Mouse (Mus musculus): ENCODE data around the gene Dennd4c. TPM values are rescaled to one million over a fixed set of nuclear protein-coding genes. Genes with fewer than 3 reads are reported as not detected.

Dennd4c gene
- polyA plus RNA-seq, 2 experiments: 2.1 to 2.7 TPM

- Histone ChIP-seq H3K36me3 (replicated peaks; ENCODE audit: control insufficient read depth, insufficient read depth, low read depth) (peaks cover 4% of the 10 kb centered on the region), H3K4me3 (ENCODE audit: insufficient read depth in 1 of 2, low read depth in 2 of 2, low read length in 2 of 2) (no peak overlapping the region), H3K4me2 (ENCODE audit: low read depth) (no peak overlapping the region), H3K27ac (no peak overlapping the region), H3K9me3 (ENCODE audit: control insufficient read depth, low read length) (no peaks in the 10 kb centered on the region), H3K9ac (replicated peaks) (no peak overlapping the region), H3K27me3 (ENCODE audit: control insufficient read depth, insufficient read depth, low read length) (no peaks in the 10 kb centered on the region), H3K4me1 (replicated peaks; ENCODE audit: control insufficient read depth in 2 of 2, insufficient read depth in 2 of 2, low read length in 1 of 2) (no peaks in the 10 kb centered on the region)
- TF ChIP-seq EP300 (IDR thresholded peaks at IDR 0.05; ENCODE audit: low read depth) (no peak), CTCF (IDR thresholded peaks at IDR 0.05; ENCODE audit: low read depth) (no peak)
- ATAC-seq (ENCODE audit: insufficient read depth) (no peak), DNase-seq (ENCODE audit: low read depth in 3 of 3, low spot score in 3 of 3) (no peak)
- 84% methylated on average over 9 of the region's 9 CpGs for WGBS (ENCODE audit: insufficient replicate concordance)
Observed at GRCm38 (mm10) chr4:86777587-86777986, 29.2 kb downstream of the Dennd4c start.

- Histone ChIP-seq H3K4me3 (ENCODE audit: insufficient read depth in 1 of 2, low read depth in 2 of 2, low read length in 2 of 2) (no peak overlapping the region), H3K27ac (no peak overlapping the region), H3K4me1 (replicated peaks; ENCODE audit: control insufficient read depth in 2 of 2, insufficient read depth in 2 of 2, low read length in 1 of 2) (no peaks in the 10 kb centered on the region), H3K4me2 (ENCODE audit: low read depth) (no peak overlapping the region), H3K9ac (replicated peaks) (no peak overlapping the region), H3K9me3 (ENCODE audit: control insufficient read depth, low read length) (no peaks in the 10 kb centered on the region), H3K27me3 (ENCODE audit: control insufficient read depth, insufficient read depth, low read length) (no peaks in the 10 kb centered on the region), H3K36me3 (replicated peaks; ENCODE audit: control insufficient read depth, insufficient read depth, low read depth) (peaks cover 2% of the 10 kb centered on the region)
- WGBS (ENCODE audit: insufficient replicate concordance): 65% methylated on average over 2 of the region's 2 CpGs
- DNase-seq (ENCODE audit: low read depth in 3 of 3, low spot score in 3 of 3) (no peak), ATAC-seq (ENCODE audit: insufficient read depth) (no peak)
- TF ChIP-seq CTCF (IDR thresholded peaks at IDR 0.05; ENCODE audit: low read depth) (peak; percentile 32), EP300 (IDR thresholded peaks at IDR 0.05; ENCODE audit: low read depth) (no peak)
Observed at GRCm38 (mm10) chr4:86810604-86811003, 62.2 kb downstream of the Dennd4c start.

- Histone ChIP-seq H3K4me2 (ENCODE audit: low read depth) (no peak overlapping the region), H3K36me3 (replicated peaks; ENCODE audit: control insufficient read depth, insufficient read depth, low read depth) (no peaks in the 10 kb centered on the region; the same call in 1 of the 2 replicates), H3K4me3 (ENCODE audit: insufficient read depth in 1 of 2, low read depth in 2 of 2, low read length in 2 of 2) (no peak overlapping the region), H3K9me3 (ENCODE audit: control insufficient read depth, low read length) (no peaks in the 10 kb centered on the region), H3K4me1 (replicated peaks; ENCODE audit: control insufficient read depth in 2 of 2, insufficient read depth in 2 of 2, low read length in 1 of 2) (no peaks in the 10 kb centered on the region), H3K27ac (no peak overlapping the region), H3K27me3 (ENCODE audit: control insufficient read depth, insufficient read depth, low read length) (no peaks in the 10 kb centered on the region), H3K9ac (replicated peaks) (no peak overlapping the region)
- TF ChIP-seq CTCF (IDR thresholded peaks at IDR 0.05; ENCODE audit: low read depth) (no peak), EP300 (IDR thresholded peaks at IDR 0.05; ENCODE audit: low read depth) (0 out of 2 replicates have a peak, but pooled peaks have one; percentile 20)
- DNase-seq (ENCODE audit: low read depth in 3 of 3, low spot score in 3 of 3): no peak
- WGBS (ENCODE audit: insufficient replicate concordance): 21% methylated on average over 2 of the region's 3 CpGs
- ATAC-seq (ENCODE audit: insufficient read depth): no peak
Observed at GRCm38 (mm10) chr4:86814850-86815249, 66.5 kb downstream of the Dennd4c start.

- 70% methylated on average over 2 of the region's 2 CpGs for WGBS (ENCODE audit: insufficient replicate concordance)
- H3K27ac ChIP-seq: no peak overlapping the region
- no peaks in the 10 kb centered on the region for H3K4me1 ChIP-seq (replicated peaks; ENCODE audit: control insufficient read depth in 2 of 2, insufficient read depth in 2 of 2, low read length in 1 of 2)
- no peak overlapping the region for H3K4me2 ChIP-seq (ENCODE audit: low read depth)
- peak; percentile 13 to 26 (median 16) for DNase-seq (ENCODE audit: low read depth in 3 of 3, low spot score in 3 of 3)
- no peaks in the 10 kb centered on the region for H3K9me3 ChIP-seq (ENCODE audit: control insufficient read depth, low read length)
- H3K27me3 ChIP-seq (ENCODE audit: control insufficient read depth, insufficient read depth, low read length): no peaks in the 10 kb centered on the region
- H3K4me3 ChIP-seq (ENCODE audit: insufficient read depth in 1 of 2, low read depth in 2 of 2, low read length in 2 of 2): no peak overlapping the region
- TF ChIP-seq CTCF (IDR thresholded peaks at IDR 0.05; ENCODE audit: low read depth): peak; percentile 73
- no peak for TF ChIP-seq EP300 (IDR thresholded peaks at IDR 0.05; ENCODE audit: low read depth)
- peaks cover 16% of the 10 kb centered on the region for H3K36me3 ChIP-seq (replicated peaks; ENCODE audit: control insufficient read depth, insufficient read depth, low read depth)
- ATAC-seq (ENCODE audit: insufficient read depth): no peak
- no peak overlapping the region for H3K9ac ChIP-seq (replicated peaks)
Observed at GRCm38 (mm10) chr4:86823169-86823568, 74.8 kb downstream of the Dennd4c start.

GRCm38 (mm10) chr4:86825143-86825542 lies 76.8 kb downstream of the Dennd4c start:
- Histone ChIP-seq H3K4me2 (ENCODE audit: low read depth) (no peak overlapping the region), H3K9me3 (ENCODE audit: control insufficient read depth, low read length) (no peaks in the 10 kb centered on the region), H3K4me1 (replicated peaks; ENCODE audit: control insufficient read depth in 2 of 2, insufficient read depth in 2 of 2, low read length in 1 of 2) (no peaks in the 10 kb centered on the region), H3K36me3 (replicated peaks; ENCODE audit: control insufficient read depth, insufficient read depth, low read depth) (peaks cover 21% of the 10 kb centered on the region), H3K4me3 (ENCODE audit: insufficient read depth in 1 of 2, low read depth in 2 of 2, low read length in 2 of 2) (no peak overlapping the region), H3K27me3 (ENCODE audit: control insufficient read depth, insufficient read depth, low read length) (no peaks in the 10 kb centered on the region), H3K9ac (replicated peaks) (no peak overlapping the region), H3K27ac (no peak overlapping the region)
- DNase-seq (ENCODE audit: low read depth in 3 of 3, low spot score in 3 of 3) (no peak), ATAC-seq (ENCODE audit: insufficient read depth) (no peak)
- no peak for TF ChIP-seq CTCF (IDR thresholded peaks at IDR 0.05; ENCODE audit: low read depth)
- TF ChIP-seq EP300 (IDR thresholded peaks at IDR 0.05; ENCODE audit: low read depth): no peak
- 77% methylated on average over 7 of the region's 7 CpGs for WGBS (ENCODE audit: insufficient replicate concordance)

Data from liver, embryonic 14.5 days (tissue).